ENCODE assay signal across 9 mouse cellular contexts in the genomic region with DNA sequence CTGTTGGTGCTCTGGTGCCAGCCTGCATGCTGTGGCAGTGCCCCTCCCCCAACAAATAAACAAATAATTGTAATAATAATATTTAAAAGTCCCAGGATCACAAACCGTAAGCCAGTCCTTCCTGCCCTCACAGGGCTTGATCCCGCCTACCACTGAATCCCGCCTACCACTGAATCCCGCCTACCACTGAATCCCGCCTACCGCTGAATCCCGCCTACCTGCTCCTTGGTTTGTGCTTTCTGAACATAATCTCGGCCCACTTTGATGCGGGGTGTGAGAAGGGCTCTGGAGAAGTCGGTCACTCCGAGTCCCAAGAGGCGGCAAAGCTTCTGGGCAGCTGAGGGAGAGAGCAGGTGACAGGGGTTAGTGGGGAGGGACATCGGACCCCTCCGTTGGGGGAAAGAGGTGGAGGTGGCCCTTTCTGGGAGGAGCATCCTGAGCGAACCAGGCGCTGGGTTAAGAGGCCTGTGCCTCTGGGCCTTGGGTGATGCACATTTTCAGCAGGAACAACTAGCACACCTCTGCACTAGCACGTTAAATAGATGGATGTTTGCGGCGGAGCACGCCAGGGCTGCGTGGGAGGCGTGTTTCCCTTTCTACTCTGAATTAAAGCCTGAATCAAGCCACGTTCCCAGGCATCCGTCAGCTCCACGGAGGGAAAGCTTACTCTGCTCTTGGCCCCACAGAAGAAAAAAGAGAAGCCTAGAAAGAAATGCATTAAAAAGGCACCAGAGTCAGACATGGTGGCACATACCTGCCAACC. TPM values are rescaled to one million over a fixed set of nuclear protein-coding genes. Genes with fewer than 3 reads are reported as not detected.
DNase-seq lines count a peak whose midpoint lies in the region; ATAC-seq lines count a peak whose summit lies in the region.
"Had no signal": no experiment of that assay in that cellular context is flagged by ENCODE, and none has a peak within 500 bp of the region (broad histone marks: within the 10 kb centered on the region; RNA-seq: fewer than 3 reads in every experiment).

No protein-coding gene starts in this region.

- no peaks in the 10 kb centered on the region for H3K4me1 ChIP-seq in embryonic facial prominence, embryonic 15.5 days

- DNase-seq in kidney, postnatal 4 days: peak; percentile 24 to 30
- DNase-seq in kidney, postnatal 14 days: no peak
- DNase-seq in left cerebral cortex, adult 18-20 months (ENCODE audit: low spot score in 2 of 2): peak; percentile 61 to 73
- DNase-seq in right cerebral cortex, adult 2 months (ENCODE audit: low spot score in 2 of 2): peak; percentile 76 to 83
- no peak for DNase-seq in yolk sac, embryonic 10.5 days (ENCODE audit: low spot score)
- DNase-seq in thymus, postnatal 4 days: no peak
- no peak for DNase-seq in gastrocnemius, adult 8-10 months (ENCODE audit: low spot score in 2 of 2)

- H3K27me3 ChIP-seq in embryonic facial prominence, embryonic 15.5 days: peaks cover 52% of the 10 kb centered on the region

- H3K4me2 ChIP-seq in embryonic facial prominence, embryonic 15.5 days (replicated peaks): peak overlapping the region; percentile 23; the same call in 1 of the 2 replicates

- no peak overlapping the region for H3K27ac ChIP-seq in embryonic facial prominence, embryonic 15.5 days (replicated peaks)

- no peak overlapping the region; the same call in 1 of the 2 replicates for H3K4me3 ChIP-seq in embryonic facial prominence, embryonic 15.5 days (replicated peaks)

- H3K36me3 ChIP-seq in embryonic facial prominence, embryonic 15.5 days: no peaks in the 10 kb centered on the region

- H3K9me3 ChIP-seq in embryonic facial prominence, embryonic 15.5 days (replicated peaks): no peaks in the 10 kb centered on the region

- no peak overlapping the region for H3K9ac ChIP-seq in embryonic facial prominence, embryonic 15.5 days

- no peak for ATAC-seq in embryonic facial prominence, embryonic 15.5 days (ENCODE audit: insufficient number of reproducible peaks, low FRiP score, low TSS enrichment, low read depth)

- WGBS in embryonic facial prominence, embryonic 15.5 days: 17% methylated on average over 25 of the region's 25 CpGs

RNA-seq across cellular contexts. Expression of a gene that starts 29.6 kb away (rescaled TPM):
- 20.0 and 23.0 TPM in 2 replicates for polyA plus RNA-seq in embryonic facial prominence, embryonic 15.5 days (2015; fragmentation: Nextera tagmentation; extraction: Ambion mirVana)
- 10 to 100 TPM; 22.4 to 24.4 TPM for total RNA-seq in left cerebral cortex, adult 18-20 months (2021)
- total RNA-seq in gastrocnemius, adult 8-10 months (2022): 10 to 100 TPM; 38.7 to 58.3 (median 42.5) TPM

RNA-seq across cellular contexts. Expression of a gene that starts 50.6 kb away (rescaled TPM):
- polyA plus RNA-seq in embryonic facial prominence, embryonic 15.5 days (2015; fragmentation: Nextera tagmentation; extraction: Ambion mirVana): 0.46 and 0.84 TPM in 2 replicates
- total RNA-seq in left cerebral cortex, adult 18-20 months (2021): 100 to 1,000 TPM in 1 of 2 experiments, 10 to 100 TPM in 1; 94.5 to 111 TPM
- total RNA-seq in gastrocnemius, adult 8-10 months (2022): 1 to 10 TPM; 3.6 to 5.1 (median 4.5) TPM
- total RNA-seq: hematopoietic stem cell, adult 5-6 weeks had no signal

Comparison
In these comparisons a context has a peak if more than half of its experiments do, and no peak if none do; other contexts are left out.
1. DNase-seq: peak in kidney, postnatal 4 days (2 of 2), left cerebral cortex, adult 18-20 months (2 of 2) and right cerebral cortex, adult 2 months (2 of 2); none in kidney, postnatal 14 days (single experiment), yolk sac, embryonic 10.5 days (single experiment), thymus, postnatal 4 days (single experiment) and gastrocnemius, adult 8-10 months (0 of 2).
2. RNA of a gene that starts 50.6 kb away (total RNA-seq): 94.5 to 111 TPM in left cerebral cortex, adult 18-20 months; 3.6 to 5.1 TPM in gastrocnemius, adult 8-10 months; every median in the first group is over 10 times any median in the second.